Mouse (Mus musculus) monocyte, adult 5-6 weeks (primary cell): ENCODE measurements around the gene Rnf213. TPM values are rescaled to one million over a fixed set of nuclear protein-coding genes. Genes with fewer than 3 reads are reported as not detected.

Experiments
- ATAC-seq: fragments of 153-309, 156-312 bp; replicated peaks from 2 replicates; pipeline ENCODE4 v1.8.0; 2017; ENCODE audit warnings: mild to moderate bottlenecking; ENCODE audit not compliant: low TSS enrichment, insufficient number of reproducible peaks, severe bottlenecking, poor library complexity, low FRiP score
- total RNA-seq: library from RNA; stranded (forward); fragments of 200-1000, 200-491, 200-594 nt; gene quantifications from 3 replicates; pipeline ENCODE4 v1.2.3, GENCODE M21; 2017

Rnf213 gene
- total RNA-seq, 1 experiment from 2014 or later, result 58.5 TPM

GRCm38 (mm10) chr11:119526068-119526966 is 133.4 kb downstream of the Rnf213 start:
- no peak for ATAC-seq

GRCm38 (mm10) chr11:119528930-119529329 is 136.0 kb downstream of the Rnf213 start:
- ATAC-seq, result no peak

- ATAC-seq, result no peak
Measured at GRCm38 (mm10) chr11:119532460-119532859, 139.6 kb downstream of the Rnf213 start.

DNA sequence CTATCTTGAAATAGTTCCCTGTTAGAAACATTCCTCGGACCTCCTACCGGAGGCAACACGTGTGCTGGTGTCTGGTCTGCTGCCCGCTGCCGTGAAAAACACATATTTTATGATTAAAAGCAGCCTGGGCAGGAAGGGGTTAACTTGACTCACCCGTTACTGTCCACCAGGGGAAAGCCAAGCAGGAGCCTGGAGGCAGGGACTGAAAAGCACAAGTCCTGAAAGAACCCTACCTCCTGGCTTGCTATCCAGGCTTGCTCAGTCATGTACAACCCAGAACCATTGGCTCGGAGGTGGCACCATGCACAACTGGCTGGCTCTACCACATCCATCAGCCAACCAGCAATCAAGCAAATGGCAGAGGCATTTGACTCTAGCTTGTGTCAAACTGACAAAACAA is 140.8 kb downstream of the Rnf213 start:
- ATAC-seq, result no peak

Other genes starting within 250 kb of the Rnf213 start
- 0.21 to 0.86 TPM (median 0.49 TPM) in 3 replicates for gene Tbc1d16, start 164.6 kb upstream of the Rnf213 start, total RNA-seq
- 0.96 to 2.3 TPM (median 1.8 TPM) in 3 replicates for gene Ccdc40, start 164.5 kb upstream of the Rnf213 start, total RNA-seq
- gene Gaa, start 125.2 kb upstream of the Rnf213 start, total RNA-seq, result 8.7 to 20.4 TPM (median 12.8 TPM) in 3 replicates
- gene Eif4a3, start 93.0 kb upstream of the Rnf213 start, total RNA-seq, result 130 to 164 TPM (median 159 TPM) in 3 replicates
- gene Card14, start 85.3 kb upstream of the Rnf213 start, total RNA-seq, result 0.19 TPM in 1 of 3 replicates, not detected in the others
- 15.0 to 19.4 TPM (median 17.0 TPM) in 3 replicates for gene Sgsh, start 37.6 kb upstream of the Rnf213 start, total RNA-seq
- 8.4 to 16.4 TPM (median 13.5 TPM) in 3 replicates for gene Slc26a11, start 37.5 kb upstream of the Rnf213 start, total RNA-seq
- 4.1 to 11.0 TPM (median 7.6 TPM) in 3 replicates for gene Endov, start 98.2 kb downstream of the Rnf213 start, total RNA-seq
- 0.29 TPM in 1 of 3 replicates, not detected in the others for gene Nptx1, start 154.7 kb downstream of the Rnf213 start, total RNA-seq
- 13.5 to 38.4 TPM (median 15.3 TPM) in 3 replicates for gene Rptor, start 209.8 kb downstream of the Rnf213 start, total RNA-seq